Mouse (Mus musculus) yolk sac, embryonic 10.5 days (tissue): Measurements from ENCODE around the gene Chrna9.
A peak's percentile ranks its signal among the peaks of the same experiment; 100 is the strongest.

Source experiments
- DNase-seq: peaks from one replicate; pipeline ENCODE4 v3.0.0-alpha.2; 2017; ENCODE audit warnings: low spot score

The Chrna9 gene

DNA sequence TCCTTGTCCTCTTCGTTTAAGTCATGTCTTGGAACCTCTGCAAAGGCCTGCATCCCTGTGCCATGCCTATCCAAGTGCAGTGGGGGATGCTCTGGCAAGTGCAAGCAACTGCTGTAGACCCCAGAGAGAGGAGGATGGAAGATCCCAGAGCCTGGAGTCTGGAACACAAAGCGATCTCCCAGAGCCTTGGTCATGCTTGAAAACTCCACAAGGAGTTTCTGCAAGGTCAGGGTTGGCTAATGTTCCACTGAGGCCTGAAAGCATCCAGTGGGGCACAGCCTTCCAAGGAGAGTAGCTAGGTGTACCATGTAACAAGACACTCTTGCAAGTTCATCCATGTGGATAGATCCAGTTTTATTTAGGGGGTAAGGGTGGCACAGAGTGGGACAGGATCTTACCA is 79.7 kb downstream of the Chrna9 start:
- DNase-seq = peak; percentile 56

- DNase-seq = no peak
Measured at GRCm38 (mm10) chr5:66015449-66015961, 80.8 kb downstream of the Chrna9 start.

GRCm38 (mm10) chr5:66026796-66027195 is 92.1 kb downstream of the Chrna9 start:
- DNase-seq = no peak
